Comparison of ENCODE assay signal across 8 mouse cellular contexts in genomic region chr8:109736819-109737218, GRCm38 (mm10). TPM values are rescaled to one million over a fixed set of nuclear protein-coding genes. Genes with fewer than 3 reads are reported as not detected.
A peak's percentile ranks its signal among the peaks of the same experiment; 100 is the strongest.
DNase-seq lines count a peak whose midpoint lies in the region; ATAC-seq and TF ChIP-seq lines count a peak whose summit lies in the region.

No protein-coding gene starts in this region.

- no peak for TF ChIP-seq CTCF in bone marrow macrophage, adult 2 months (IDR thresholded peaks at IDR 0.05; ENCODE audit: low read depth, low read length)

- no peak overlapping the region for H3K27ac ChIP-seq in kidney, embryonic 14.5 days (ENCODE audit: low read depth, low read length)
- H3K27ac ChIP-seq in bone marrow macrophage, adult 2 months (ENCODE audit: insufficient read depth, low read depth, low read length), result peak overlapping the region; percentile 45; the same call in 1 of the 2 replicates
- peak overlapping the region; percentile 96 for H3K27ac ChIP-seq in hindbrain, embryonic 10.5 days

- no peak for TF ChIP-seq POLR2A in bone marrow macrophage, adult 2 months (IDR thresholded peaks at IDR 0.05; ENCODE audit: borderline replicate concordance, low read depth, low read length)

- peaks cover 21% of the 10 kb centered on the region for H3K36me3 ChIP-seq in kidney, embryonic 14.5 days (ENCODE audit: control insufficient read depth, insufficient read depth, low read length)
- H3K36me3 ChIP-seq in hindbrain, embryonic 10.5 days, result peaks cover 35% of the 10 kb centered on the region

- ATAC-seq in kidney, embryonic 14.5 days (ENCODE audit: low FRiP score, low TSS enrichment), result peak; percentile 36; the same call in 1 of the 2 replicates
- ATAC-seq in megakaryocyte progenitor cell, adult 5-6 weeks (replicated peaks; ENCODE audit: poor library complexity), result peak; percentile 10

- H3K27me3 ChIP-seq in kidney, embryonic 14.5 days (ENCODE audit: control insufficient read depth, insufficient read depth, low read length), result no peaks in the 10 kb centered on the region
- no peaks in the 10 kb centered on the region for H3K27me3 ChIP-seq in hindbrain, embryonic 10.5 days (ENCODE audit: insufficient read depth, poor library complexity, severe bottlenecking)

- H3K4me2 ChIP-seq in kidney, embryonic 14.5 days (replicated peaks; ENCODE audit: low read depth, low read length), result peak overlapping the region; percentile 90

- DNase-seq in kidney, adult 11 months, result no peak
- DNase-seq in hindbrain, embryonic 10.5 days (ENCODE audit: low spot score), result no peak
- no peak for DNase-seq in gastrocnemius, postnatal 4 days (ENCODE audit: low spot score in 2 of 2)
- DNase-seq in retina, embryonic 14.5 days (ENCODE audit: low spot score), result no peak
- DNase-seq in layer of hippocampus, adult 9-11 months, result no peak

- H3K9me3 ChIP-seq in kidney, embryonic 14.5 days (ENCODE audit: control insufficient read depth, low read length), result no peaks in the 10 kb centered on the region
- H3K9me3 ChIP-seq in hindbrain, embryonic 10.5 days, result no peaks in the 10 kb centered on the region

- peak overlapping the region; percentile 98 for H3K4me3 ChIP-seq in kidney, embryonic 14.5 days (ENCODE audit: low read length)
- peak overlapping the region; percentile 99 for H3K4me3 ChIP-seq in bone marrow macrophage, adult 2 months (ENCODE audit: insufficient read depth, low read length)
- H3K4me3 ChIP-seq in hindbrain, embryonic 10.5 days, result peak overlapping the region; percentile 98

- H3K4me1 ChIP-seq in kidney, embryonic 14.5 days (ENCODE audit: control insufficient read depth, insufficient read depth, low read length), result peaks cover 8% of the 10 kb centered on the region
- H3K4me1 ChIP-seq in bone marrow macrophage, adult 2 months (ENCODE audit: control insufficient read depth, insufficient read depth, low read length), result peaks cover 27% of the 10 kb centered on the region
- H3K4me1 ChIP-seq in hindbrain, embryonic 10.5 days (replicated peaks), result peaks cover 15% of the 10 kb centered on the region

- peak overlapping the region; percentile 90 for H3K9ac ChIP-seq in kidney, embryonic 14.5 days (ENCODE audit: low read depth, low read length)

- WGBS in kidney, embryonic 14.5 days, result 8% methylated on average over 8 of the region's 8 CpGs
- 9% methylated on average over 8 of the region's 8 CpGs for WGBS in hindbrain, embryonic 10.5 days

RNA-seq across cellular contexts. Expression of gene Atxn1l, which starts 0.7 kb away (rescaled TPM):
- polyA plus RNA-seq in kidney, embryonic 14.5 days (2014; fragmentation: Nextera tagmentation; extraction: Ambion mirVana), result 5.4 and 5.6 TPM in 2 replicates
- 21.0 and 21.2 TPM in 2 replicates for polyA plus RNA-seq in bone marrow macrophage, adult 2 months (2012; ENCODE audit: insufficient read depth, insufficient read length, missing spikeins)
- polyA plus RNA-seq in hindbrain, embryonic 10.5 days (2016; fragmentation: Nextera tagmentation; extraction: Ambion mirVana), result 6.2 and 7.4 TPM in 2 replicates
- 8.7 and 16.2 TPM in 2 replicates for total RNA-seq in megakaryocyte progenitor cell, adult 5-6 weeks (2015)
- total RNA-seq in megakaryocyte progenitor cell, adult 5-6 weeks (2017), result 13.7 and 14.7 TPM in 2 replicates
- total RNA-seq in gastrocnemius, postnatal 4 days (2021), result 10 to 100 TPM; 35.7 to 36.7 TPM

RNA-seq across cellular contexts. Expression of gene Zfp821, which starts 31.5 kb away (rescaled TPM):
- polyA plus RNA-seq in kidney, embryonic 14.5 days (2014; fragmentation: Nextera tagmentation; extraction: Ambion mirVana), result 29.0 and 36.2 TPM in 2 replicates
- 7.7 and 11.6 TPM in 2 replicates for polyA plus RNA-seq in bone marrow macrophage, adult 2 months (2012; ENCODE audit: insufficient read depth, insufficient read length, missing spikeins)
- 39.3 and 50.3 TPM in 2 replicates for polyA plus RNA-seq in hindbrain, embryonic 10.5 days (2016; fragmentation: Nextera tagmentation; extraction: Ambion mirVana)
- total RNA-seq in megakaryocyte progenitor cell, adult 5-6 weeks (2015), result 2.2 and 3.8 TPM in 2 replicates
- total RNA-seq in megakaryocyte progenitor cell, adult 5-6 weeks (2017), result 3.8 and 6.4 TPM in 2 replicates
- total RNA-seq in gastrocnemius, postnatal 4 days (2021), result 10 to 100 TPM; 13.8 to 14.9 TPM

RNA-seq across cellular contexts. Expression of gene Ap1g1, which starts 41.5 kb away (rescaled TPM):
- polyA plus RNA-seq in kidney, embryonic 14.5 days (2014; fragmentation: Nextera tagmentation; extraction: Ambion mirVana), result 25.3 and 38.8 TPM in 2 replicates
- polyA plus RNA-seq in bone marrow macrophage, adult 2 months (2012; ENCODE audit: insufficient read depth, insufficient read length, missing spikeins), result 80.9 and 91.2 TPM in 2 replicates
- 44.8 and 45.3 TPM in 2 replicates for polyA plus RNA-seq in hindbrain, embryonic 10.5 days (2016; fragmentation: Nextera tagmentation; extraction: Ambion mirVana)
- total RNA-seq in megakaryocyte progenitor cell, adult 5-6 weeks (2015), result 87.8 and 95.1 TPM in 2 replicates
- 61.5 and 67.1 TPM in 2 replicates for total RNA-seq in megakaryocyte progenitor cell, adult 5-6 weeks (2017)
- 10 to 100 TPM; 46.7 to 51.7 TPM for total RNA-seq in gastrocnemius, postnatal 4 days (2021)

RNA-seq across cellular contexts. Expression of gene Ist1, which starts 43.8 kb away (rescaled TPM):
- polyA plus RNA-seq in kidney, embryonic 14.5 days (2014; fragmentation: Nextera tagmentation; extraction: Ambion mirVana), result 115 and 143 TPM in 2 replicates
- 74.0 and 80.9 TPM in 2 replicates for polyA plus RNA-seq in bone marrow macrophage, adult 2 months (2012; ENCODE audit: insufficient read depth, insufficient read length, missing spikeins)
- polyA plus RNA-seq in hindbrain, embryonic 10.5 days (2016; fragmentation: Nextera tagmentation; extraction: Ambion mirVana), result 138 and 156 TPM in 2 replicates
- total RNA-seq in megakaryocyte progenitor cell, adult 5-6 weeks (2015), result 66.1 and 80.1 TPM in 2 replicates
- 74.6 and 86.1 TPM in 2 replicates for total RNA-seq in megakaryocyte progenitor cell, adult 5-6 weeks (2017)
- total RNA-seq in gastrocnemius, postnatal 4 days (2021), result 10 to 100 TPM; 51.8 to 56.4 TPM
